Mouse (Mus musculus): ENCODE measurements at regions not wholly inside any gene's neighbourhood (a gene's known extent, or its start where the extent isn't known, plus 50 kb on each side); places are given as distances from the start of the nearest gene placed in this dataset.

DNA sequence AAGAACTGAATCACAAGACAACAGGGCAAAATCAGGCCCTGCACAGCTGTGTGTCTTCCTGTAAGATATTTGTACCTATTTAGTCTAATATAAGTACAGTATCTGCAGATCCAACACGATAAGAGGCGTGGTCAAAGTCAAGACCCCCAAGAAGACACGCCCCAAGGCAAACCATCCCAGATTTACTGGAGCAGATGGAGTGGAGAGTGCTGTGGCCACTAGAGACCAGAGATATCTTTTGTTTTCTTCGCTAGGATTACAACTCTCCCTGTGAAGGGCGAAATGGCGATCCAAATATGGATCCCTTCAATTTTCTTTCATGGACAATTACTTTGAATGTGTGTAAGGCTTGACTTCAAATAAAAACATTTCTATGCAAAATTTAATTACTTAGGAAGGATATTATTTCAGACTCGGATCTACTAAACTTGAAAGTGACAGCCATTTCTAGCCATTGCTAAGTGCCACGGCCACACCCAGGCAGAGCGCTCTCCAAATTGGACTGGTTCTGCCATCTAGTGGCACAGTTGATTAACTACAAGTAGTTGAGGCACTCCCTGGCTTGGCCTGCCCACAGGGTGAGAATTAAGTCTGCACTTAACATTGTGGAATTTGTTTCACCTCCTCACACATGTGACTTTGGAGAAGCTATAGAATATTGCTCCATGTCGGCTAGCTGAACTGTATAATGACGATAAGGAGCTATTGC, 140.4 kb upstream of the Gm9833 start:
- H3K4me3 ChIP-seq (ENCODE audit: insufficient read depth, low read length), result no peak overlapping the region
- no peak overlapping the region for H3K27ac ChIP-seq (ENCODE audit: insufficient read depth, low read length)
- H3K4me1 ChIP-seq (ENCODE audit: control insufficient read depth, insufficient read depth, low read length), result no peaks in the 10 kb centered on the region
- TF ChIP-seq CTCF (IDR thresholded peaks at IDR 0.05; ENCODE audit: extremely low read depth, insufficient read depth, low read length), result peak; percentile 99
- TF ChIP-seq POLR2A (IDR thresholded peaks at IDR 0.05; ENCODE audit: extremely low read depth, insufficient read depth, low read length), result no peak

GRCm38 (mm10) chr3:9948114-9948513, 139.8 kb upstream of the Gm9833 start:
- no peak for TF ChIP-seq POLR2A (IDR thresholded peaks at IDR 0.05; ENCODE audit: extremely low read depth, insufficient read depth, low read length)
- no peak for TF ChIP-seq CTCF (IDR thresholded peaks at IDR 0.05; ENCODE audit: extremely low read depth, insufficient read depth, low read length)
- Histone ChIP-seq H3K27ac (ENCODE audit: insufficient read depth, low read length) (no peak overlapping the region), H3K4me1 (ENCODE audit: control insufficient read depth, insufficient read depth, low read length) (no peaks in the 10 kb centered on the region)

DNA sequence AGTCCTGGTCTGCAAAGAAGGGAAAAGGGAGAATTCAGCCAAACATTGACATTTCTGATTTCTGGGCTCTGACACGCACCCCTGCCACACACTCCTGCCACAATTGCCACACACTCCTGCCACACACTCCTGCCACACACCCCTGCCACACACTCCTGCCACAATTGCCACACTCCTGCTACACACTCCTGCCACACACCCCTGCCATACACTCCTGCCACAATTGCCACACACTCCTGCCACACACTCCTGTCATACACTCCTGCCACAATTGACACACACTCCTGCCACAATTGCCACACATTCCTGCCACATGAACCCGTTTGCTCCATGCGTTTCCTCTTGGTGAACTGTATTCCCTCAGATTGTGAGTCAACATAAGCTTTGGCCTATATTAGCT, 130.0 kb upstream of the Gm9833 start:
- Histone ChIP-seq H3K4me3 (ENCODE audit: insufficient read depth, low read length) (no peak overlapping the region), H3K4me1 (ENCODE audit: control insufficient read depth, insufficient read depth, low read length) (peaks cover 2% of the 10 kb centered on the region; the same call in 1 of the 2 replicates), H3K27ac (ENCODE audit: insufficient read depth, low read length) (no peak overlapping the region)
- TF ChIP-seq POLR2A (IDR thresholded peaks at IDR 0.05; ENCODE audit: extremely low read depth, insufficient read depth, low read length), result no peak
- TF ChIP-seq CTCF (IDR thresholded peaks at IDR 0.05; ENCODE audit: extremely low read depth, insufficient read depth, low read length), result no peak

More at GRCm38 (mm10) chr3:9948114-9948513, 139.8 kb upstream of the Gm9833 start:
- no peak overlapping the region for H3K4me3 ChIP-seq (ENCODE audit: insufficient read depth, low read length)

DNA sequence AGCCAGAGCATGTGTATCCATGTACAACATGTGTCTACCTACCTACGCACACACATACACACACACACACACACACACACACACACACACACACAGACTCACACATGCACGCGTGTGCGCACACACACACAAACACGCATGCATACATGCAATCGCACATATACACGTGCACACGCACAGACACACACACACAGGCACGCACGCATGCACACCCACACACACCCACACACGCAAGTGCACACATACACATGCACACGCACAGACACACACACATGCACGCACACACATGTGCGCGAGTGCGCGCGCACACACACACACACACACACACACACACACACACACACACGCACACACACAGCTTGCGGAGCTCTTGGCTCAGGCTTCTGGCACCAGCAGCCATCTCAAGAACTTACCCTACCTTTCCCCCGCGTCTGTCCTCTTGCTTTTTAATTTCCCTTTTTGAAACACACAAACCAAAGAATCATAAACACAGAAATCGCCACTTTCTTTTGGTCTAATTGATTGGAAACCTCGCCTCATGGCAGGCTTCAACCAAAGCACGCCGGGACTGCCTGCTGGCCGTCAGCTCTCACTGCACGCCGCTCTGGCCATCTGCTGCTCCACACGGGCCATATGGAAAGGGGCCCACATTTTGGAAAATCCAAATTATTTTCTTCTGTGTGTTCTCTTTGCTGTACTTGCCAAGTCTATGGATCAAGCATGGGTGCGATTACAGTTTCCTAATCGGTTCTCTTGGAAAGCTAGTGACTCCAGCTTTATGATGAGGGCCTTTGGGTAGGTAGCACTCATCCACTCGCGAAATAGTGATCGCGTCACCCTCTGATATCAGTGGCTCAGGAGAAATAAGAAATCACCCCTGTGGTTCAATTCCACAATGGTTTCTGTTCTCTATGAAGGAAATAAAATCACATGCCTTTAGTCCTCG, 127.9 kb upstream of the Gm9833 start:
- Histone ChIP-seq H3K4me1 (ENCODE audit: control insufficient read depth, insufficient read depth, low read length) (peaks cover 2% of the 10 kb centered on the region; the same call in 1 of the 2 replicates), H3K4me3 (ENCODE audit: insufficient read depth, low read length) (no peak overlapping the region)

GRCm38 (mm10) chr3:9960696-9961095, 127.2 kb upstream of the Gm9833 start:
- peaks cover 2% of the 10 kb centered on the region; the same call in 1 of the 2 replicates for H3K4me1 ChIP-seq (ENCODE audit: control insufficient read depth, insufficient read depth, low read length)
- no peak overlapping the region for H3K27ac ChIP-seq (ENCODE audit: insufficient read depth, low read length)
- TF ChIP-seq CTCF (IDR thresholded peaks at IDR 0.05; ENCODE audit: extremely low read depth, insufficient read depth, low read length) (peak; percentile 49), POLR2A (IDR thresholded peaks at IDR 0.05; ENCODE audit: extremely low read depth, insufficient read depth, low read length) (no peak)
- H3K4me3 ChIP-seq (ENCODE audit: insufficient read depth, low read length), result no peak overlapping the region

More for the DNA sequence above, 127.9 kb upstream of the Gm9833 start:
- TF ChIP-seq CTCF (IDR thresholded peaks at IDR 0.05; ENCODE audit: extremely low read depth, insufficient read depth, low read length) (no peak), POLR2A (IDR thresholded peaks at IDR 0.05; ENCODE audit: extremely low read depth, insufficient read depth, low read length) (no peak)
- no peak overlapping the region for H3K27ac ChIP-seq (ENCODE audit: insufficient read depth, low read length)
